Mouse (Mus musculus) midbrain, embryonic 12.5 days (tissue): ENCODE measurements around the gene Atp4a. TPM values are rescaled to one million over a fixed set of nuclear protein-coding genes. Genes with fewer than 3 reads are reported as not detected.

ENCODE experiments used
- ATAC-seq: fragments of 200-750 bp; cut with Nextera tagmentation; 2 replicates; pipeline ENCODE4 v1.8.0; 2017; ENCODE audit warnings: low read depth, moderate TSS enrichment, moderate library complexity; ENCODE audit not compliant: low FRiP score
- H3K27ac ChIP-seq: fragments of 300-500 bp; sonication (generic); replicated peaks from 2 replicates; pipeline ENCODE4 v1.5.1; 2016; ENCODE audit warnings: mild to moderate bottlenecking
- H3K27me3 ChIP-seq: fragments of 300-500 bp; sonication (generic); 2 replicates; pipeline ENCODE4 v1.6.1; 2016; ENCODE audit warnings: mild to moderate bottlenecking
- H3K36me3 ChIP-seq: fragments of 300-500 bp; sonication (generic); 2 replicates; pipeline ENCODE4 v1.6.1; 2016
- H3K4me1 ChIP-seq: fragments of 300-500 bp; sonication (generic); 2 replicates; pipeline ENCODE4 v1.6.1; 2016
- H3K4me2 ChIP-seq: fragments of 300-500 bp; sonication (generic); replicated peaks from 2 replicates; pipeline ENCODE4 v1.6.1; 2016; ENCODE audit warnings: mild to moderate bottlenecking, moderate library complexity
- H3K4me3 ChIP-seq: fragments of 300-500 bp; sonication (generic); 2 replicates; pipeline ENCODE4 v1.5.1; 2016; ENCODE audit warnings: mild to moderate bottlenecking
- H3K9ac ChIP-seq: fragments of 300-500 bp; sonication (generic); replicated peaks from 2 replicates; pipeline ENCODE4 v1.6.1; 2016; ENCODE audit warnings: mild to moderate bottlenecking, moderate library complexity
- H3K9me3 ChIP-seq: fragments of 300-500 bp; sonication (generic); 2 replicates; pipeline ENCODE4 v1.6.1; 2016; ENCODE audit warnings: mild to moderate bottlenecking
- WGBS: fragments of 180-500 bp; shearing (Covaris S2); methylation state at CpG from one replicate; pipeline ENCODE4 v1.1.7; 2016; 5-methylcytosine and 5-hydroxymethylcytosine counted together
- polyA plus RNA-seq: library from polyadenylated mRNA; unstranded; fragments of >200 nt; fragmentation: Nextera tagmentation; extraction: Ambion mirVana; gene quantifications from 2 replicates; pipeline ENCODE4 v1.2.1, GENCODE M21; 2016

Gene Atp4a
- 1.1 and 2.0 TPM in 2 replicates for polyA plus RNA-seq

DNA sequence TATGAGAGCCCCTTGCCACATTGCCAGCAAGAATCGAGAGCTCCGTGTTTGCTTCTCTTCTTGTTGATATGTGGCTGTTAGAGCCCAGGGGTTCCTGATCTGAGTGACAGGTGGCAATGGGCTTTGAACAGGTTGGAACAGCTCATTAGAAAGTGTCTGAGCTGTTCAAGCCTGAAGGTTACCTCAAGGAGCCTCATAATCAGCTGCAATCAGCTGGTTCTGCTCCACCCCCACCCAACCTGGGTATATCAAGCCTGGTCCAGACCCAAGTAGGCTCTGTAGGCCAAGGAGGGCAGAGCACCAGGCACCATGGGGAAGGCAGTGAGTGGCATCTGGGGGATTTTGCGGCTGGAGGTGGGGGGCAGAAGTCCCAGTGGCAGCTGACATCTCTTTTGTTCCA is at the start of gene Atp4a:
TSS of gene Atp4a (plus strand) at position 268 of the 400 bp plus-strand sequence.
- H3K4me3 ChIP-seq: no peak within 1 kb of the TSS
- no peak for ATAC-seq
- no peaks in the 10 kb centered on the region for H3K36me3 ChIP-seq
- no peaks in the 10 kb centered on the region for H3K9me3 ChIP-seq
- no peak within 1 kb of the TSS for H3K4me2 ChIP-seq
- H3K27ac ChIP-seq: no peak within 1 kb of the TSS
- H3K9ac ChIP-seq: no peak within 1 kb of the TSS
- H3K27me3 ChIP-seq: peaks cover 27% of the 10 kb centered on the region
- 90% methylated on average over 3 of the region's 3 CpGs for WGBS
- H3K4me1 ChIP-seq: peaks cover 2% of the 10 kb centered on the region; the same call in 1 of the 2 replicates

- peak; percentile 93 for ATAC-seq
- Histone ChIP-seq H3K36me3 (peaks cover 30% of the 10 kb centered on the region), H3K9me3 (no peaks in the 10 kb centered on the region), H3K9ac (peak within 1 kb of the TSS; percentile 68), H3K27me3 (peaks cover 5% of the 10 kb centered on the region; the same call in 1 of the 2 replicates), H3K4me1 (peaks cover 13% of the 10 kb centered on the region), H3K4me3 (peak within 1 kb of the TSS; percentile 71), H3K27ac (peak within 1 kb of the TSS; percentile 46; the same call in 1 of the 2 replicates), H3K4me2 (peak within 1 kb of the TSS; percentile 92)
- WGBS: 1% methylated on average over 34 of the region's 34 CpGs
Observed at GRCm38 (mm10) chr7:30664529-30665200, 47.3 kb upstream of the Atp4a start, which contains the start of gene Haus5. TSS of gene Haus5 (minus strand) at chr7:30664994.

DNA sequence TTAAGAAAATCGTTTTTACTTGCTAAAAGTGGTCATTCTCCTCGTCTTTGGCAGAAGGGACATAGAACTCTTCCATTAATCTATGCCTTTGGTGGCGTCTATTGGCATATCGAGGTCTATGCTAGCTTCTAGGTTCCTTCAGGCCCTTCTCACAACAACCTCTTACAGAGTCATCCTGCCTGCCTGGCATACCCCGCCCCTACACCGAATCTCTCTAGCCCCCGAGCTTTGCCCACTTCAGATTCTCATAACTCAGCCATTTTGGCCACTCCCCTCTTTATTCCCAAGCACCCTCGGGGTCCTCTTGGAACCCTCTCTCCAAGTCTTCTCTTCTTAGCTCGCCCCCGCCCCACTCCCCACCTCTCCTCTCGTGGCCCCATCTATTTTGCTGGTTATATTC is 46.7 kb upstream of the Atp4a start:
- peak overlapping the region; percentile 92 for H3K4me2 ChIP-seq
- H3K27me3 ChIP-seq: peaks cover 5% of the 10 kb centered on the region; the same call in 1 of the 2 replicates
- peak; percentile 63 for ATAC-seq
- H3K4me1 ChIP-seq: peaks cover 13% of the 10 kb centered on the region
- H3K9ac ChIP-seq: peak overlapping the region; percentile 68
- H3K27ac ChIP-seq: 0 out of 2 replicates have a peak overlapping the region, but pooled peaks have one; percentile 20
- 6% methylated on average over 11 of the region's 11 CpGs for WGBS
- H3K36me3 ChIP-seq: peaks cover 23% of the 10 kb centered on the region
- no peaks in the 10 kb centered on the region for H3K9me3 ChIP-seq
- peak overlapping the region; percentile 71 for H3K4me3 ChIP-seq

GRCm38 (mm10) chr7:30669229-30669628 is 42.8 kb upstream of the Atp4a start:
- H3K36me3 ChIP-seq: no peaks in the 10 kb centered on the region
- no peak overlapping the region for H3K4me2 ChIP-seq
- no peaks in the 10 kb centered on the region for H3K9me3 ChIP-seq
- no peak overlapping the region for H3K4me3 ChIP-seq
- H3K9ac ChIP-seq: no peak overlapping the region
- ATAC-seq: no peak
- WGBS: 43% methylated on average over 3 of the region's 3 CpGs
- H3K4me1 ChIP-seq: peaks cover 10% of the 10 kb centered on the region
- no peak overlapping the region for H3K27ac ChIP-seq
- H3K27me3 ChIP-seq: peaks cover 5% of the 10 kb centered on the region; the same call in 1 of the 2 replicates

DNA sequence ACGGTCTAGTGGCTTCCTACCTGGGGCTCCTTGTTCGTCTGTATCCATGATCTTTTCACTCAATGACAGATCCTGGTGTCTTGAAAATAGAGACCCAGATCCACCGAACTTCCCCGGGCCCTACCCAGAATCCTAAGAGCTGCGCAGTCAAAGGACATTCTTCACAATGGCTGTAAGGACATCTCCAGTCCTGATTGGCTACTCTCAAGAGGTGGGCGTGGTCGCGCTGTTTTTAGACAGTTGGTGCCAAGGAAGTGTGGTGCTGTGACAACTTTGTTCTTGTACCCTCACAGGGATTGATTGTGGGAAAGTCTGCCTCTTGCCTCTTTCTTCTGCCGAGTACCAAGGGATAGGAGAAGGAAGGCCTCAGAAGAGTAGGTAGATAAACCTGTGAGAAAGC is 40.5 kb upstream of the Atp4a start, which contains the start of gene Pmis2:
TSS of gene Pmis2 (minus strand) at position 126 of the 400 bp plus-strand sequence.
- no peaks in the 10 kb centered on the region for H3K36me3 ChIP-seq
- no peaks in the 10 kb centered on the region for H3K9me3 ChIP-seq
- no peak within 1 kb of the TSS for H3K9ac ChIP-seq
- no peak for ATAC-seq
- no peak within 1 kb of the TSS for H3K4me2 ChIP-seq
- no peaks in the 10 kb centered on the region for H3K4me1 ChIP-seq
- 70% methylated on average over 9 of the region's 9 CpGs for WGBS
- peaks cover 8% of the 10 kb centered on the region; the same call in 1 of the 2 replicates for H3K27me3 ChIP-seq
- H3K4me3 ChIP-seq: no peak within 1 kb of the TSS
- no peak within 1 kb of the TSS for H3K27ac ChIP-seq

DNA sequence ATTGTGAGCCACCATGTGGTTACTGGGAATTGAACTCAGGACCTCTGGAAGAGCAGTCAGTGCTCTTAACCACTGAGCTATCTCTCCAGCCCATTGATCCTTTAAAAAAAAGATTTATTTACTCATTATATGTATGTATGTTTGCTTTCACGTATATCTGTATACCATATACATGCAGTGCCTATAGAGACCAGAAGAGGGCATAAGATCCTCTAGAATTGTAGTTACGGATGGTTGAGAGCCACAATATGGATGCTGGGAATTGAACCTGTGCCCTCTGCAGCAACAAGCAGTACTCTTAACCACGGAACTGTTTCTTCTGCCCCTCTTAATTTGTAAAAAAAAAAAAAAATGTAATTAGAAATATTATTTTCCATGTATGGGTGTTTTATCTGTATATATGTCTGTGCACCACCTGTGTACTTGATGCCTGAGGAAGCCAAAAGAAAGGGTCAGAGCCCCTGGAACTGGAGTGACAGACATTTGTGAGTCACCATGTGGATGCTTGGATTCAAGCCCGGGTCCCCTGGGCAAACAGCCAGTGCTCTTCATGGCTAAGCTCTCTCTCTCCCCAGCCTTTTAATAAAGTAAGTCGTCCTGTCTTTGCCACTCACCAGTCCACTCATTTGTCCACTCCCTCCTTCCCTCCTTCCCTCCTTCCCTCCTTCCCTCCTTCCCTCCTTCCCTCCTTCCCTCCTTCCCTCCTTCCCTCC is 33.6 kb upstream of the Atp4a start:
- no peaks in the 10 kb centered on the region for H3K36me3 ChIP-seq
- no peak overlapping the region for H3K9ac ChIP-seq
- 67% methylated on average over 5 of the region's 5 CpGs for WGBS
- no peak for ATAC-seq
- H3K4me2 ChIP-seq: no peak overlapping the region
- H3K27ac ChIP-seq: no peak overlapping the region
- H3K4me3 ChIP-seq: no peak overlapping the region
- no peaks in the 10 kb centered on the region for H3K4me1 ChIP-seq
- 0 out of 2 replicates have a peak, but pooled peaks cover 3% of the 10 kb centered on the region for H3K27me3 ChIP-seq
- 0 out of 2 replicates have a peak, but pooled peaks cover 4% of the 10 kb centered on the region for H3K9me3 ChIP-seq

- no peak overlapping the region for H3K4me3 ChIP-seq
- no peak overlapping the region for H3K4me2 ChIP-seq
- no peaks in the 10 kb centered on the region for H3K4me1 ChIP-seq
- peaks cover 8% of the 10 kb centered on the region; the same call in 1 of the 2 replicates for H3K27me3 ChIP-seq
- ATAC-seq: no peak
- 0 out of 2 replicates have a peak, but pooled peaks cover 4% of the 10 kb centered on the region for H3K9me3 ChIP-seq
- H3K36me3 ChIP-seq: no peaks in the 10 kb centered on the region
- 66% methylated on average over 5 of the region's 5 CpGs for WGBS
- no peak overlapping the region for H3K9ac ChIP-seq
- no peak overlapping the region for H3K27ac ChIP-seq
Observed at GRCm38 (mm10) chr7:30681897-30682296, 30.1 kb upstream of the Atp4a start.

DNA sequence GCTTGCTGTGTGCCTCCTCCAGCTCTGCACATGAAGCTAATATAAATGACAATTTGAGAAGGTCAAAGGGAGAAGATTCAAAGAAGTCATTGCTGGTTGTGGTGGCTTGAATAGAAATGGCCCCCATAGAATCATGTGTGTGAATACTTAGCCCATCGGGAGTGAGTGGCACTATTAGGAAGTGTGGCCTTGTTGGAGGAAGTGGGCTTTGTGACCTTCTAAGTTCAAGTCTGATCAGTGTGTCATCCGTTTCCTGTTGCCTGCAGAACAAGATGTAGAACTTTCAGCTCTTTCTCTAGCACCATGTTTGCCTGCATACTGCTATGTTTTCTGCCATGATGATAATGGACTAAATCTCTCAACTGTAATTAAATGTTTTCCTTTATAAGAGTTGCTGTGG is 28.6 kb upstream of the Atp4a start:
- WGBS: 78% methylated on average over 2 of the region's 2 CpGs
- H3K27ac ChIP-seq: no peak overlapping the region
- H3K36me3 ChIP-seq: no peaks in the 10 kb centered on the region
- peaks cover 23% of the 10 kb centered on the region for H3K27me3 ChIP-seq
- H3K4me2 ChIP-seq: no peak overlapping the region
- H3K4me3 ChIP-seq: no peak overlapping the region
- no peak overlapping the region for H3K9ac ChIP-seq
- no peak for ATAC-seq
- no peaks in the 10 kb centered on the region for H3K4me1 ChIP-seq
- 0 out of 2 replicates have a peak, but pooled peaks cover 2% of the 10 kb centered on the region for H3K9me3 ChIP-seq

DNA sequence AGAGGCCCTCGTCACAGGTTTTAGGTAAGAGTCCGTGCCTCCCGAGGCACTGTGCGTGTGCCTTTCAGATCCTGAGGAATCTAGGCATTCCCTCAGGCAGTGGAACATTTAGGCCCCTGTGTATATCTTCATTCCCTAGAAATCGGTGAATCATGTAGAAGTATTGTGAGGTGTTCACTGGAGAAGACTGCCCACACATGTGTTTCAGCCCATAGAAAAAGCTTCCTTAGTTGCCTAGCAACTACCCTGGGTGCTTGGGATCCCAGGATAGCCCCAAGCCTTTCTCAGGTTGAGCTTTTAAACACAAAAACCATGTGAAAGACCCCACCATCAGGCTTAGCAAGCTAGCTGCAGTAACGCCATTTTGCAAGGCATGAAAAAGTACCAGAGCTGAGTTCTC is 23.7 kb upstream of the Atp4a start:
- Histone ChIP-seq H3K4me2 (no peak overlapping the region), H3K9me3 (no peaks in the 10 kb centered on the region), H3K4me1 (no peaks in the 10 kb centered on the region), H3K9ac (no peak overlapping the region), H3K27me3 (peaks cover 24% of the 10 kb centered on the region), H3K4me3 (no peak overlapping the region), H3K27ac (no peak overlapping the region), H3K36me3 (no peaks in the 10 kb centered on the region)
- 73% methylated on average over 6 of the region's 6 CpGs for WGBS
- ATAC-seq: no peak

GRCm38 (mm10) chr7:30698101-30698500 is 13.9 kb upstream of the Atp4a start:
- 68% methylated on average over 5 of the region's 5 CpGs for WGBS
- Histone ChIP-seq H3K4me2 (no peak overlapping the region), H3K9ac (no peak overlapping the region), H3K27me3 (no peaks in the 10 kb centered on the region), H3K9me3 (no peaks in the 10 kb centered on the region), H3K36me3 (no peaks in the 10 kb centered on the region), H3K4me1 (no peaks in the 10 kb centered on the region), H3K4me3 (no peak overlapping the region), H3K27ac (no peak overlapping the region)
- ATAC-seq: no peak

DNA sequence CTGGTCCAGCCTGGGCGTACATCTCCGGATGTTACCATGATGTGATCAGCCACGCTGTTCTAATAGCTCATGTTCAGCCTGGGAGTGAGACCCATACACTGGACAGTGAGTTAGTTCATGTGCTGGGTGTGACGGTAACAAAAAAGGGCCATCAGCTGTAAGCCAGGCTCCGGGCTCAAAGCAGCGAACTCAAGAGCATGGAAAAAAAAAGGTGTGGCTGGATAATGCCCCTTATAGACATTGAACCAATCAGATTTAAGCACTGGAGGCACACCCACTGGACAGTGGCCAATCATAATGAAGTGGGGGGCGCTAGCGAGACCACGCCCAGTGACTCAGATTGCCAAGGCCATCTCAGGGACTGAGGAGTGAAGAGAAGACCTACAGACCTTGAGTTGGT is 13.4 kb upstream of the Atp4a start, which contains the start of gene 2200002J24Rik:
TSS of gene 2200002J24Rik (plus strand) at position 338 of the 400 bp plus-strand sequence.
- Histone ChIP-seq H3K4me2 (no peak within 1 kb of the TSS), H3K9ac (no peak within 1 kb of the TSS), H3K27me3 (no peaks in the 10 kb centered on the region), H3K4me3 (no peak within 1 kb of the TSS), H3K27ac (no peak within 1 kb of the TSS), H3K9me3 (no peaks in the 10 kb centered on the region), H3K36me3 (no peaks in the 10 kb centered on the region), H3K4me1 (no peaks in the 10 kb centered on the region)
- no peak for ATAC-seq
- 46% methylated on average over 9 of the region's 9 CpGs for WGBS
